Mouse (Mus musculus): ENCODE results near the gene Cacna1c. TPM values are rescaled to one million over a fixed set of nuclear protein-coding genes. Genes with fewer than 3 reads are reported as not detected.

The Cacna1c gene
- polyA plus RNA-seq, 1 experiment from 2014 or later, result 4.7 TPM

DNA sequence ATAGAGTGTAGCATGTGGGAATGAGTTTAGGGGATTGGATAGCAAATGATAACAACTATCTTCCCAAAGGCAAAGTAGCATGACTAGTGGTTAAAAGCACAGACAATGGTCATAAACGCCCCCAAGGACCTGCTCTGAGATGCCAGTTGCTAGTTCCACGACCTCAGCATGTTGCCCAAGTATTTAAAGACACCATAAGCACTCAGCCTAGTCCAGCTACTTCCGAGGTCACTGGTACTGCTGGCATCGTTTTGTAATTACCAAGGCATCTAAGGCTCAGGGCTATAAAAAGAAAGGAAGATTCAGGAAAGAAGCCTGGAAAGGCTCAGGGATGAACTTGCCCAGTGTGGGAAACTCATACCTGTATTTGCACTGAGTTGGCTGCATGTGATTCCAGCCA is 127.6 kb downstream of the Cacna1c start:
- H3K36me3 ChIP-seq (ENCODE audit: control insufficient read depth, insufficient read depth, low read length), result no peaks in the 10 kb centered on the region
- 78% methylated on average over 4 of the region's 4 CpGs for WGBS
- no peak overlapping the region for H3K9ac ChIP-seq (ENCODE audit: low read depth, low read length)
- no peaks in the 10 kb centered on the region for H3K9me3 ChIP-seq (ENCODE audit: control insufficient read depth, low read length)
- no peak overlapping the region for H3K4me3 ChIP-seq (ENCODE audit: low read length)
- ATAC-seq, result no peak
- no peak overlapping the region for H3K27ac ChIP-seq (ENCODE audit: low read depth, low read length)
- peaks cover 7% of the 10 kb centered on the region; the same call in 1 of the 2 replicates for H3K4me1 ChIP-seq (ENCODE audit: control insufficient read depth, insufficient read depth, low read depth, low read length)
- no peaks in the 10 kb centered on the region for H3K27me3 ChIP-seq (replicated peaks; ENCODE audit: control insufficient read depth, insufficient read depth, low read length)
- H3K4me2 ChIP-seq (ENCODE audit: low read length), result no peak overlapping the region

DNA sequence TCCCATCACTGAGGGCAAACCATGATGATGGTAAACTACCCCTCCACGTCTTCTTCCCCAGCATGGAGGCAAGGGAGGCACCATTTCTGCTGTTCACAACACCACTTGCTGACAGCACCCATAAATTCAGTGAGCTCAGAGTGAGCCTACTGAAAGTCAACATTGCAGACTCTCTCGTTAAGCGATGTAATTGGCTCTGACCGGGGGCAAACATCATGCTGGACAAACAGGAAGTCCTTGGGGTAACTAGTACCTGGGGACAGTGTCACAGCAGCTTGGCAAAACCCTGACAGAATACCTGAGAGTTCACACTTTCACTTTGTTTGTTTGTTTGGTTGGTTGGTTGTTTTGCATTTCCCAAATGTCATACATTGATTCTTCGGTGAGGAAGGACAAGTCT is 131.3 kb downstream of the Cacna1c start:
- 89% methylated on average over 5 of the region's 5 CpGs for WGBS
- Histone ChIP-seq H3K4me2 (ENCODE audit: low read length) (no peak overlapping the region), H3K36me3 (ENCODE audit: control insufficient read depth, insufficient read depth, low read length) (no peaks in the 10 kb centered on the region), H3K27ac (ENCODE audit: low read depth, low read length) (no peak overlapping the region), H3K9ac (ENCODE audit: low read depth, low read length) (no peak overlapping the region), H3K4me1 (ENCODE audit: control insufficient read depth, insufficient read depth, low read depth, low read length) (peaks cover 5% of the 10 kb centered on the region; the same call in 1 of the 2 replicates), H3K9me3 (ENCODE audit: control insufficient read depth, low read length) (no peaks in the 10 kb centered on the region), H3K4me3 (ENCODE audit: low read length) (no peak overlapping the region), H3K27me3 (replicated peaks; ENCODE audit: control insufficient read depth, insufficient read depth, low read length) (no peaks in the 10 kb centered on the region)
- ATAC-seq, result no peak

DNA sequence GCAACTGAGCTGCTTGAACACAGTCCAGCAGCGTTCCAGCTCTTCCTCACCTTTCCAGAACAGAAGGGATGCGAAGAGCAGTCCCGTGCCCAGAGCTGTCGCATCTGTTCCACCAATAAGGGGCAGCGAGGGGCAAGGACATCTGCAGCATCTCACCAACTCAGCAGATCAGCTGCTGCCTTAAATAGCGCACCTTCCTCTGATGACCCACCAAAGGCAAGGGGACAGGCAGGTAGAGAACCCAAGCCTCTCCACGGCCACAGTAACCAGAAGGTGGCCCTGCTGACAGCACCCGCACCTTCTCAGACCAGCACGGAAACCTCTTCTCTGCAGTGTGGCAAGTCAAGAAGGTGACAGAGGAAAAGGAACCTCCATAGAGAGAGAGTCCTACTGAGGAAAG is 131.8 kb downstream of the Cacna1c start:
- Histone ChIP-seq H3K9ac (ENCODE audit: low read depth, low read length) (no peak overlapping the region), H3K27ac (ENCODE audit: low read depth, low read length) (no peak overlapping the region), H3K4me1 (ENCODE audit: control insufficient read depth, insufficient read depth, low read depth, low read length) (peaks cover 5% of the 10 kb centered on the region; the same call in 1 of the 2 replicates), H3K9me3 (ENCODE audit: control insufficient read depth, low read length) (no peaks in the 10 kb centered on the region), H3K27me3 (replicated peaks; ENCODE audit: control insufficient read depth, insufficient read depth, low read length) (no peaks in the 10 kb centered on the region), H3K4me3 (ENCODE audit: low read length) (no peak overlapping the region), H3K36me3 (ENCODE audit: control insufficient read depth, insufficient read depth, low read length) (no peaks in the 10 kb centered on the region), H3K4me2 (ENCODE audit: low read length) (no peak overlapping the region)
- ATAC-seq, result no peak
- WGBS, result 93% methylated on average over 9 of the region's 9 CpGs

DNA sequence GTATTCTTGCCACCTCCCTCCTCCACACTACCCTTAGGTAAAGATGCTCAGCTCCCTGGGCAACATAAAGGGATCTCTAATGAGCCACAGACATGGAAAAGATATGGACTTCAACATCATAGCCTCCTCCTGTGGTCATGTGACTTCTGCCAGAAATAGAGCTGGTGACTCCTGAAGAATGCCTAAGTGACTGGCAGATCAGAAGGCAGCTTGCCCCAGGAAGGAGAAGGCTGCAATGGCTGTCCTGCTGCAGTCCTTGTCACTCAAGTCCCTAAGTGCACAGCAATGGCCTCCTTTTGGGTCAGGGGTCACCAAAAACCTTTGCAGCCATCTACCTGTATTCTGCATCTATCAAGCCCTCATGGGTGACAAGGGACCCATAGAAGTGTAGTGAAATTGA is 133.5 kb downstream of the Cacna1c start:
- Histone ChIP-seq H3K27ac (ENCODE audit: low read depth, low read length) (no peak overlapping the region), H3K4me2 (ENCODE audit: low read length) (no peak overlapping the region), H3K27me3 (replicated peaks; ENCODE audit: control insufficient read depth, insufficient read depth, low read length) (no peaks in the 10 kb centered on the region), H3K36me3 (ENCODE audit: control insufficient read depth, insufficient read depth, low read length) (no peaks in the 10 kb centered on the region), H3K9ac (ENCODE audit: low read depth, low read length) (no peak overlapping the region), H3K4me1 (ENCODE audit: control insufficient read depth, insufficient read depth, low read depth, low read length) (peaks cover 10% of the 10 kb centered on the region), H3K9me3 (ENCODE audit: control insufficient read depth, low read length) (no peaks in the 10 kb centered on the region), H3K4me3 (ENCODE audit: low read length) (no peak overlapping the region)
- no peak for ATAC-seq

DNA sequence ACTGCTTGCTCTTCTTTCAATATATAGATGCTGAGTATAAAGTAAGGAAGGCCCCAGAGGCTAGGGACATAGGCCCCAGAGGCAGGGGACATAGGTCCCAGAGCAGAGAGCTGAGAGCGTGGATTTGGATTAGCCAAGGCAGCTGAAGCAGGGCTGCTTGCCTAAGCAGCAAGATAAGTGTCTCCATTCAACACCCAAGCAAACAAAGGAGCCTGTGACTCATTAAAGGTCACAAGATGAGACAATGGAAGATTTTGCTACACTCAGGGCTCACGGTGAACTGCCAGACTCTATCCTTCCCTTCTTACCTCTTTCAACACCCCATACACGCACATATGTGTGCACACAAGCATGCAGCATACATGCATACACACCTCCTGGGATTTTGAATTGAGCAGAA is 137.3 kb downstream of the Cacna1c start:
- H3K36me3 ChIP-seq (ENCODE audit: control insufficient read depth, insufficient read depth, low read length), result no peaks in the 10 kb centered on the region
- H3K27ac ChIP-seq (ENCODE audit: low read depth, low read length), result no peak overlapping the region
- 57% methylated on average over 3 of the region's 3 CpGs for WGBS
- H3K27me3 ChIP-seq (replicated peaks; ENCODE audit: control insufficient read depth, insufficient read depth, low read length), result no peaks in the 10 kb centered on the region
- H3K9ac ChIP-seq (ENCODE audit: low read depth, low read length), result no peak overlapping the region
- no peaks in the 10 kb centered on the region for H3K9me3 ChIP-seq (ENCODE audit: control insufficient read depth, low read length)
- no peak for ATAC-seq
- peaks cover 10% of the 10 kb centered on the region for H3K4me1 ChIP-seq (ENCODE audit: control insufficient read depth, insufficient read depth, low read depth, low read length)
- H3K4me3 ChIP-seq (ENCODE audit: low read length), result no peak overlapping the region
- H3K4me2 ChIP-seq (ENCODE audit: low read length), result no peak overlapping the region

DNA sequence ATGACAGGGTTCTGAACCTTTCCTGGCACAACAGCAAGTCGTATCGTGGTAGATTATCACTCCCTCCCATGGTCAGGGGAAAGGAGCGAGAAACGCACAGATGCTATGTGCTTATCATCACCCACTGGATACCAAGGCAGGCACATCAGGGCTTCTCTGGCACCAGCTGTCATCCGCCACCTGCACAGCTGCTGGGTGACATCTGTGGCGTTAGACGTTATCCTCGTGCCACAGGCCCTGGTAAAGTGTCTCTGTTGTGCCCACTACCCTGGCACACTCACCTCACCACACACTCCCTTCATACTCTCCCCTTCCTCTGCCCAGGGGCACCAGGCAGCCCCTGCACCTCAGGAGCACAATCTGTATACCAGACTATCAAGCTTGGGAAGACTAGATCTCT is 137.8 kb downstream of the Cacna1c start:
- 0 out of 2 replicates have a peak, but pooled peaks have one; percentile 19 for ATAC-seq
- Histone ChIP-seq H3K4me2 (ENCODE audit: low read length) (no peak overlapping the region), H3K4me3 (ENCODE audit: low read length) (no peak overlapping the region), H3K27ac (ENCODE audit: low read depth, low read length) (no peak overlapping the region), H3K27me3 (replicated peaks; ENCODE audit: control insufficient read depth, insufficient read depth, low read length) (no peaks in the 10 kb centered on the region), H3K36me3 (ENCODE audit: control insufficient read depth, insufficient read depth, low read length) (no peaks in the 10 kb centered on the region), H3K9me3 (ENCODE audit: control insufficient read depth, low read length) (no peaks in the 10 kb centered on the region), H3K4me1 (ENCODE audit: control insufficient read depth, insufficient read depth, low read depth, low read length) (peaks cover 10% of the 10 kb centered on the region), H3K9ac (ENCODE audit: low read depth, low read length) (no peak overlapping the region)
- WGBS, result 60% methylated on average over 8 of the region's 8 CpGs

DNA sequence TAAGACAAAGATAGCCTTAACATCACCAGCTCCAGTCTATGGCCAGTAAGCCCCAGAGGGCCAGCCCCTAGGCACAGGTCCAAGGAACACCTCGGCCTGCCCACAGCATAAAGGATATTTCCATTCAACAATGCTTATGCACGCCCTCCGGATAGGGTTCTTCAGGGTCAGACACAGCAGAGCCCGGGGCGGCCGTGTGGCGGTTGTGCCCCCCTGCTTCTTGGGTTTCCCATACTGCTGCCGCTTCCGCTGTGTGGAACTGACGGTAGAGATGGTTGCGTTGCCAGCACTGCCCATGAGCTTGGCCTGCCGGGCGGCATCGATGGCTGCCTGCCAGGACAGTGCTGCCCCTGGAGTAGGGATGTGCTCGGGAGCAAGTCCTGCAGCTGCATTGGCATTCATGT is 139.1 kb downstream of the Cacna1c start:
- Histone ChIP-seq H3K27me3 (replicated peaks; ENCODE audit: control insufficient read depth, insufficient read depth, low read length) (no peaks in the 10 kb centered on the region), H3K4me1 (ENCODE audit: control insufficient read depth, insufficient read depth, low read depth, low read length) (peaks cover 10% of the 10 kb centered on the region), H3K9me3 (ENCODE audit: control insufficient read depth, low read length) (no peaks in the 10 kb centered on the region), H3K27ac (ENCODE audit: low read depth, low read length) (no peak overlapping the region), H3K4me2 (ENCODE audit: low read length) (peak overlapping the region; percentile 31), H3K9ac (ENCODE audit: low read depth, low read length) (no peak overlapping the region), H3K4me3 (ENCODE audit: low read length) (no peak overlapping the region), H3K36me3 (ENCODE audit: control insufficient read depth, insufficient read depth, low read length) (no peaks in the 10 kb centered on the region)
- 61% methylated on average over 15 of the region's 15 CpGs for WGBS
- peak; percentile 83 for ATAC-seq

DNA sequence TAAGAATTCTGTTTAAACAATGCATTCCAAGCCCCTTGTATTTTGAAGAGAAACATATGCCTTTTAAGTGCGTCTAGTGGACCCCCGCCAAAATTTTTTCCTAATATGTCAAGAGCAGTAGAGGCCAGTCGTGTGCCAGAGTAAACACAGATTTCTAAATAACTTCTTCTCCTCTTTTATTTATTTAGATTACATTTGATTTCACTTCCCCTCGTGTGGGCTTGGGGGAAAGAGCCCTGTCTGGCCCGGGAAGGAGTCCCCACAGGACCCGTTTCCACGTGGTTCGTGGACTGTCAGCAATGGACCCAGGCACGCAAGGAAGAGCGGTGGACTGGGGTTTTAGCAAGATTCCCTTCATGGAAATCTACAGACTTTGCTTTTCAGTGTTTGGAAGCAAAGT is 143.4 kb downstream of the Cacna1c start:
- H3K27me3 ChIP-seq (replicated peaks; ENCODE audit: control insufficient read depth, insufficient read depth, low read length), result no peaks in the 10 kb centered on the region
- H3K9ac ChIP-seq (ENCODE audit: low read depth, low read length), result no peak overlapping the region
- peaks cover 4% of the 10 kb centered on the region for H3K4me1 ChIP-seq (ENCODE audit: control insufficient read depth, insufficient read depth, low read depth, low read length)
- no peak overlapping the region for H3K27ac ChIP-seq (ENCODE audit: low read depth, low read length)
- no peaks in the 10 kb centered on the region for H3K9me3 ChIP-seq (ENCODE audit: control insufficient read depth, low read length)
- no peak for ATAC-seq
- no peak overlapping the region for H3K4me2 ChIP-seq (ENCODE audit: low read length)
- H3K4me3 ChIP-seq (ENCODE audit: low read length), result no peak overlapping the region
- 81% methylated on average over 10 of the region's 10 CpGs for WGBS
- H3K36me3 ChIP-seq (ENCODE audit: control insufficient read depth, insufficient read depth, low read length), result no peaks in the 10 kb centered on the region

DNA sequence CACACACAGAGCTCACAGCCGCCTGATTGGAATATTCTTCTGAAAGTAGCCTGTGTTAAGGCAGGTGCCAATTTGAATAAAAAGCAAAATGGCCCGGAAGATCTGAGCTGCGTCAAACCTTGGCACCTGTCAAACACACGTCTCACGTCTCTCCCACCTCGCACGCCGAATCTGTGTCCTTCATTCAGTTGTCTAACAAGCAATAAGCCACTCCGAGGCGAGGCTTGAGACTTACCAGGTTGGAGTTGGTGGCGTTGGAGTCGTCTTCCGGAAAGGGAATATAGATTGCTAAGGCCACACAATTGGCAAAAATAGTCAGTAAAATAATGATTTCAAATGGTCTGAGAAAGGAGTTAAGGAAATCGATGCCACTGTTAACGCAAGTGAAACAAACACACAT is 143.9 kb downstream of the Cacna1c start:
- Histone ChIP-seq H3K9me3 (ENCODE audit: control insufficient read depth, low read length) (no peaks in the 10 kb centered on the region), H3K36me3 (ENCODE audit: control insufficient read depth, insufficient read depth, low read length) (no peaks in the 10 kb centered on the region), H3K9ac (ENCODE audit: low read depth, low read length) (no peak overlapping the region), H3K4me1 (ENCODE audit: control insufficient read depth, insufficient read depth, low read depth, low read length) (peaks cover 4% of the 10 kb centered on the region), H3K27ac (ENCODE audit: low read depth, low read length) (no peak overlapping the region), H3K4me3 (ENCODE audit: low read length) (no peak overlapping the region), H3K27me3 (replicated peaks; ENCODE audit: control insufficient read depth, insufficient read depth, low read length) (no peaks in the 10 kb centered on the region), H3K4me2 (ENCODE audit: low read length) (no peak overlapping the region)
- 89% methylated on average over 15 of the region's 15 CpGs for WGBS
- no peak for ATAC-seq

DNA sequence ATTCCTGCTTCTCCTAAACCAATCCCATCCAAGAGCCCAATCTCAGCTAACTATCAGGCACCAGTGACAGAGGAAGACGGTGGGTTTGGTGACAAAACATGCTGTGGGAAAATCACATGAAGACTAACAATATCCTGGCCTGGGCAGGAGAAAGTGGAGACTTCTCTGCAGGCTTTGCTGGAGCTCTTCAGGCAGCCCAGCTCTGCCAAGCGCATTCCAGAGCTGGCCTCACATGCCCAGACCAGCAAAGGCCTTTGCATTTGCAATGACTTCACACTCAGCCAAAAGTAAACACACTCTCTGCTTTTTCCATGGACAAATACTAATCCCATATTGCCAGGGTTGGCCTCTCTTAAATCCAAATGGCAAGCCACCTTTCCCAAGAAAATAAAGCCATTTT is 144.5 kb downstream of the Cacna1c start:
- Histone ChIP-seq H3K27me3 (replicated peaks; ENCODE audit: control insufficient read depth, insufficient read depth, low read length) (no peaks in the 10 kb centered on the region), H3K4me1 (ENCODE audit: control insufficient read depth, insufficient read depth, low read depth, low read length) (no peaks in the 10 kb centered on the region), H3K9me3 (ENCODE audit: control insufficient read depth, low read length) (no peaks in the 10 kb centered on the region), H3K4me2 (ENCODE audit: low read length) (no peak overlapping the region), H3K9ac (ENCODE audit: low read depth, low read length) (no peak overlapping the region), H3K27ac (ENCODE audit: low read depth, low read length) (no peak overlapping the region), H3K4me3 (ENCODE audit: low read length) (no peak overlapping the region), H3K36me3 (ENCODE audit: control insufficient read depth, insufficient read depth, low read length) (no peaks in the 10 kb centered on the region)
- 75% methylated on average over 2 of the region's 2 CpGs for WGBS
- no peak for ATAC-seq

Data from hindbrain, embryonic 16.5 days (tissue).